Mouse (Mus musculus): ENCODE results near the gene Pigo.

Gene Pigo

DNA sequence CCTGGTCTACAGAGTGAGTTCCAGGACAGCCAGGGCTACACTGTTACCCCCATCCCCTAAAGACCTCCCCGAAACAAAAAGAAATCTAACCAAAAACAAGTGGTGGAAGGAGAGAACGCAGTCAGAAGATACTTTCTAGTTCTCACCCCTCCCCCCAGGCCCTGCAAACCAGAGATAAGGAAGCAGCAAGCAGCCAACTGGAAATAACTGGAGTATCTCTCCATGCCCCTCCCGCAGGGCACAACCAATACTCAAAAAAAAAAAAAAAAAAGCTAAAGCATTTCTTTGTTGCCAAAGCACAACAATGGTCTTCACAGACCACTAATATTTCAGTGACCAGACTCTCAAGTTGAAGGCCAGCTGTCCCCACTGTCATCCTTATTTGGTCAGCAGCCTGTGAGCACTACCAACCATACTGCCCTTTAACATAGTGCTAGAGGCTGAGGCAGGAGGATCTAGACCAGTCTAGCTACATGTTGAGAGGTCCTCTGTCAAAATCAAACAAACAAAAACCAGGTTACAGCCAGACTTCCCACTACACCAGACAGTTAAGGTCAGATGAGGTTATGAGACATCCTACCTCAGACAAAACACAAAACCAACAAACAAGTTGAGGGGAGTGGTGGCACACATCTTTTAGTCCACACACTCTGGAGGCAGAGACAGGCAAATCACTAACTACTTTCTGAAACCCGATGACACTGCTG, 12.4 kb upstream of the Pigo start:
- no peak for DNase-seq (ENCODE audit: low spot score in 2 of 2)

DNA sequence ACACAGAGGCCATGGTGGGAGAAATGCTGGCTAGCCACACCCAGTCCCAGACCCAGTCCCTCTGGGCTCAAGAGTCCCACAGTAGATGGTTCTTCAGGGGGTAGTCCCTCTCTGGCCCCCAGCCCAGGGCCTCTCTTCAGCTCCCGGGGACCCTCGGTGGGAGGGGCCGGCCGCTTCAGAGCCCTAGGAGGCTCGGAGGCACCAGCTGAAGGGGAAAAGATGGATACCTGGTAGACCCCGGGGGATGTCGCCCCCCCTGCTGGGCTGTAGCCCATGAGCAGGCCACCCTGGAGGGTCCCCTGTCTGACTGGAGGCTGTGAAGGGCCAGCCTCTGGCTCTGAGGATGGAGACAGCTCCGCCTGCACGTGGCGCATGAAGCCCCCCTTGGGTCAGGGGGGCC, 10.7 kb upstream of the Pigo start:
- DNase-seq (ENCODE audit: low spot score in 2 of 2) = no peak

DNA sequence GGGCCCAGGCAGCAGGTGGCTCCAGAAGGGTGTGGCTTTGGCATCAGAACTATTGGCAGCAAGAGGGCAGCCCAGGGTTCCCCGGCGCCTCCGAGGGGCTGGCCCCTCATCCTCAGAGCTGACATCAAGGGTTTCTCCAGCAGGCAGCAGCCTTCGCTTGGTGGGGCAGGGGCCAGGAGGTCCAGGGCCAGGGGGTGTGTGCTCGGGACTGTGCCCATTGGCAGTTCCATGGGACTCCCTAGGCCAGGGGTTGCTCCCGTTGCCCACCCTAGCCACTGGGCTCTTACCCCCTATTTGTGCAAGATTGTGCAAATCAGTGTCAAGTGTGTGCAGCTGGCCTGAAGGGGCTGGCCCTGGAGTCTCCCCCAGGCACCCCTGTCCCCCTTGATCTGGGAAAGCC, 10.2 kb upstream of the Pigo start:
- no peak for DNase-seq (ENCODE audit: low spot score in 2 of 2)

DNA sequence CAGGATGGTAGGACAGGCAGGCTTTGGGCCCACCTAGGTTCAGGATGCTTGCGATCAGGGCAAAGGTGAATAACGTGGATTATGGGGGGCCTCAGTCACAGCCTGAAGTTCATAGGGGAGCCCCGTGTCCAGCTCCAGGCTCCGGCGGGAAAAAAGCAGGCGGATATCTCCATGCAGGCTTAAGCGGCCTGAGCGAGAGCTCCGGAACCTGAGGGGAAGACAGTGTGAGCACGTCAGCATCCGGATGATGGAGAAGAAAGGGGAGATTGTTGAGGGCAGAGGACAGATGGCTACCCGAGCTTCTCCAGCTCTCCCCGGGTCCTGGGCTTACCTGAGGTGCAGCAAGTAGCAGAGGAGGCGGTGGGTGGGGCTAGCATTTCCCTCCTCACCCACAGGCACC, 7.9 kb upstream of the Pigo start:
- no peak for DNase-seq (ENCODE audit: low spot score in 2 of 2)

DNA sequence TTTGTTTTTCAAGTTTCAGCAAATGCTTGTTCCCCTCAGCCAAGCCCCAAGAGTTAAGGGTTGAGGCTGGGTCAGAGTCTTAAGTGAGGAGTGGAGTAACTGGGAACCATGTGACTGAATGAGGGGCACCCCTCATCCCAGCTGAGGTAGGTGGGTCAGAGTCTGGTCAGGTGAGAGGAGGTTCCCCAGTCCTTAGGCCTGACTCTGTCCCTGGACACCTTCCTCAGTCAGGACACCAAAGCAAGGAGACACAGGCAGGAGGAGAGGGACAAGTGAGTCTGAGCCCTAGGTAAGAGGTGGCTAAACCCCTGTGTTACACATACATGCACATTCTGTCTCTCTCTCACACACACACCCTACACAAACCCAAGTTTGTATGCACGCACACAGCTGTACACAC, 6.9 kb upstream of the Pigo start:
- no peak for DNase-seq (ENCODE audit: low spot score in 2 of 2)

DNA sequence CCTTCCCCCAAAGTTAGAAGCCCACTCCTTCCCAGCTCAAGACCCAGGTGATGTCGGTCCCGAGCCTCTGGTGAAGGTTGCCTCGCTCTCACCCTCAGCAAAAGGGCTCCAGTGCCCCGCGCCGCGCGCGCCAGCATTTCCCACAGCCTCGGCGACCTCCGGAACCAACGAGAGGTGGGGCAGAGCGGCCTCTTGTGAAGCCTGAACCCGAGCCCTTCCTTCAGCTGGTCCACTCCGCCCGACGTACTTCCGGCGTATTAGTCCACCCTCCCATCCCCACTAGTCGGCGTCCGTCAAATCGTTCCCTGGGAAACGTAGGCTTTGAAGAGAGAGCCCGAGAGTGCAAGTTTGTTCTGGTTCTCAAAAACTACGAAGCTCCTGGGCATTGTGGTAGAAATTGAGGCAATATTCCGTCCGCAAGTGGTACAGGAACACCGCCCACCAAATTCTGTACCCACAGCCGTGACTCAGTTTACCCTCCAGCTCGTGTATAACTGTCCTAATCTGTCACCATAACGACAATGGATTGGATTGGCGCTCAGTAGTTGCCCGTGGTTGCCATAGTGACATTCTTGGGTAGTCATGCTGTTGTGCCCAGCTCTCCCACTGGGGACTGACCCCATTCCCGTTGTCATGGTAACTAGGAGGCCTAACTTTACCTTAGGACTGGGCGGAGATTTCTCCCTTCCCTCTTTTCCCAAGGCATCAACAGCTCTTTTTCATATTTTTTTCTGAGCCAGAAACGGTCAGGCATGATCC, 5.8 kb upstream of the Pigo start, which contains the start of gene Stoml2:
Gene Stoml2 (minus strand): TSS at position 474 of the 759 bp plus-strand sequence.
- peak; percentile 88 to 94 for DNase-seq (ENCODE audit: low spot score in 2 of 2)

DNA sequence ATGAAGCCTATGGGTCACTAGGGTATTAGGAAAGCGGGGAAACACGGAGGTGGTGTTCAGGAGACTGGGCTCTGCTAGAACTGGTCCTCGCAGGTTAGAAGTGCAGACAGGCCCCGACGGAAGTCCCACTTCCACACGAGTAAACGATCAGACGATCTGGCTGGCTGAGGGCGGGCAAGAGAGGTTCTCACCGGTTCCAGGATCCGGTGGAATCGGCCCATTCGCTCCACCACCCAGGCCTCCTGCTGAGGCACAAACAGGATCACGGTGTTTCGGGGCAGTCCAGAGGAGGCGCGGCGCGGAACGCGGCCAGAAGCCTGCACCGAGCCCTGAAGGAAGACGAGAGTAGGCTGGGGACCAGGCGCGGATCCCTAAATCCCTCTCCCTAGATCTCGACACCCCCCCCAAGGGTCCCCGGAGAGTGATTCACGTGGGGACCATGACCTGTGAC, 5.2 kb upstream of the Pigo start:
- DNase-seq (ENCODE audit: low spot score in 2 of 2) = peak in 1 of 2 experiments; percentile 35

DNA sequence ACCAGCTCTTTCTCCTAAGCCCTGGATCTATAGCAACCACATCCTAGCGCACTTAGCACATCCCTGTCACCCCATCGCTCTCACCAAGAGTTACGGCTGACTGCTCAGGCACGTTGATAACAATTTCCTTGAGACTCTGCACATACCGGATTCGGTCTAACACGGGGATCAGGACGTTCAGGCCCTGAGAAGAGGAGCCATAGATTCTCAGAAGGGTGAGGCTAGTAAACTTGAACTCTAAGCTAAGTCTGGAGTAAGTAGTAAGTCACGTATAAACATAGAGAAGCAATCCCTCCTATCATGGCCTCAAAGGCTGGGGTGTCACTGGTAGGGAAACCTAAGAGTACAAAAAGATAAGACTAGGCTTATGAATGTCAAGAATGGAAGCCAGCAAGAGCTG, 4.7 kb upstream of the Pigo start:
- no peak for DNase-seq (ENCODE audit: low spot score in 2 of 2)

DNA sequence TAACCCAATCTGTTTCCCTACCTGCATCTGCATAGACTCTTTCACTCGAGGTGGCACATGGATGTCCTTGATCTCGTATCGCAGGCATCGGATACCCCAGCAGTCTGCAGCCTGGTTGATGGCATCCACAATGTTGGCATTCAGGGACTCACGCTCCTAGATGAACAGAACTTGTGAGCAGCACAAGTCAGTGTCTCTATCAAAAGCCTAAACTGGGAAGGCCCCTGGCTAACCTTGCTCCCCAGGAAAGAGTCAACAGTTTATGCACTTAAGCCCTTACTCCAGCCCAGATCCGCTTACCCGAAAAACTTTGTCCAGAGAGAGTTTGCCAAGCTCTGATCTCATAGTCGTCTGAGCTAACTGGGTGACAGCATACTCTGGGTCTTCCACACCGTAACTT, 4.1 kb upstream of the Pigo start:
- no peak for DNase-seq (ENCODE audit: low spot score in 2 of 2)

DNA sequence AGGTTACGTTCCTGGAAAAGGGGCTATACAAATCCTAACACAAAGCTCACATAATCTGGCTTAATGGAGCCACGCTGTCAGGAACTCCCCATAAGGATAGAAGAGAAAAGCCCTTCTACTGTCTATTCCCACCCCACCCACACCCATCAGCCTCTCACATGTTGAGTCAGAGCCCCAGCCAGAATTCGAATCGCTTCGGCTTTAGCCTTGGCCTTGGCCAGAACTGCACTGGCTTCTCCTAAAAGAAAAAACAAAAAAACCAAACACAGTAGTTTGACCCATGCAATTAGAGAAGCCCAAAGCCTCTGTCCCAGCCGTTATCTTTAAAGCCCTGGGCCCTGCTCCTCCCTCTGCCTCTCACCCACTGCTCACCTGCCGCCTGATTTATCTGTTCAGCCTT, 3.5 kb upstream of the Pigo start:
- DNase-seq (ENCODE audit: low spot score in 2 of 2) = no peak

DNA sequence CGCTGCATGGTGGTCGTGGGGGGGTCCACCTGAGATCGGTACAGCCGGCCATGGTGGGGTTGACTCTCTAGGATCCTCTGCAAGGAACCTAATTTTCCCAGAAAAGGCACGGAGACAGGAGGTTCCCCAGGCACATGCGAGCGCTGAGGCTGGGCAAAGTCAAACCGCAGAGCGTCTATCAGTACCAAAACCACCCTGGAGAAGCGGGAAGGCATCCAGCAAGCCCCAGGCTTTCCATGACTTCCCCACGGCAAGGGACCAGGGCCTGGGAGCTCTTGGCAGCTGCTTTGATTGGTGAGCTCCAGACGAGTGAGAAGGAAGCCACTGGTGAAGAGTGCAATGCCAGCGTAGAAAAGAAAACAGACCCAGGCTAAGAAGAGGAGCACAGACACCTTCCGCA, 946 bp downstream of the Pigo start:
- no peak for DNase-seq (ENCODE audit: low spot score in 2 of 2)

DNA sequence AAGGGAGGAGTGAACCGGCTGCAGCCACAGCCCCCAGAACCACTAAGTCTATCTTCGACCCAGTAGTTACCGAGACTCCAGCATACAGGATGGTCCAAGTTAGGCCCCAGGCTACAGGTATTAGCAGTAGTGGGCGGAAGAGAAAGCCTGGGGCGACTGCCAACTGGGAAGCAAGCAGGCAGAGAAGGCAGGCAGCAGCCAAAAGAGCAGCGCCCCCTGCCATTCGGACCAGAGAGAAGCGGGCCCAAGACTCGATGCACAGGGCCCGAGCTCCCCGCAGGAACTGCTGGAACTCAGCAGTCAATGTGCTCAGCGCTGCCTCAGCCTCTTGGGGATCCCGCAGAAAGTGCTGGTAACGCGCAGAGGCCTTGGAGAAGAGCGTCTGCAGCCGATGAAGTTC, 4.3 kb downstream of the Pigo start:
- no peak for DNase-seq (ENCODE audit: low spot score in 2 of 2)

DNA sequence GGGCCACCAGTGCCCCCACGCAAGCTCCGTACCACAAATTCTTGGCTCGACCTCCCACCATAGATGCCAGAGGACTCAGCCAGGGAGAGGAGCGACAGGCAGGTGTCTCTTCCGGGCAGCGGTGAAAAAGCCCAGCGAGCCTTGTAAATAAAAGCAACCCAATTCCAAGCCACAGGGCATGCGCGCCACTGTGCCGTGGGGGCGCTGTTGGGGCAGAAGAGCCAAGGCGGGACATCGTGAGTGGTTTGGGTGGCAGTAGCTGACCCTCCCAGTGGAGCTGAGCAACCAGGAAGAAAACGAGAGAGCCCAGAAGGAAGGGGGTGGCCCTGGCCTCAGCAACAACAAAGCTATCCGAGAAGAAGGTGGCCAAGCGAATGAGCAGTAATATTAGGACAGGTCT, 4.7 kb downstream of the Pigo start:
- no peak for DNase-seq (ENCODE audit: low spot score in 2 of 2)

DNA sequence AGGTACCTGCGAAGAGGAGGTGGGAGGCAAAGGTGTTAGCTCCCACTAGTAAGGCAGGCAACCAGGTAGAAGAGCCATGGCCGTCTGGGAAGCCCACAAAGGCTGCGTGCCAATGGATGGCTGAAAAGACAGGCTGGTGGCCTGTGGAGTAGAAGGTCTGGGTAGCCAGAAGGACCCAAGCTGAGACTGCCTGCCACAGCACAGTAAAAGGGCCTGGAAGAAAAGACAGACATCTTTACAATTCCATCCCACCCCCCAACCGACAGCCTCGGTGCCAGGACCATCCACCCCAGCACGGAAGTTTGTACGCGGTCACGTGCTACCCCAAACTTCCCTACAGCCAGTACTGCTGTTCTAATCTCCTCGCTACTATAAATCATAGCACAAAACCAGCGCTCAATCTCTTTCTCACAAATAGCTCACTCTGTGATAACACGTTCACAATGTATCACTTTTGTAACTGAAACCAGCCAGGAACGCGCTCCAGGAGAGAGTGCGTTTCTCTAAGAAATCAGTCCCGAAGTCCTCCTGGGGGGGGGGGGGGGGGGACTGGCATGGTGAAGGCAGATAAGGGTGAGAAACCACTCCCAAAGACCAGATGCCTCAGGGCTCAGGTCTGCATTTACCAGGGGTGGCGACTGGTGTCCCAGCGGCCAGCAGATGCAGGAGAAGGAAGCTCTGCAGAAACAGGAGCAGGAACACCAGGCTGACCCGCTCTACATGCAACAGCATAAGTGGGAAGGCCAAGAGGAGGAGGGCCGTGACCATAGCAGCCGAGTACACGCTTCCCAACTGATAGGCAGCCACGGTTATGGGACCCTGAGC, 5.8 kb downstream of the Pigo start:
- no peak for DNase-seq (ENCODE audit: low spot score in 2 of 2)

DNA sequence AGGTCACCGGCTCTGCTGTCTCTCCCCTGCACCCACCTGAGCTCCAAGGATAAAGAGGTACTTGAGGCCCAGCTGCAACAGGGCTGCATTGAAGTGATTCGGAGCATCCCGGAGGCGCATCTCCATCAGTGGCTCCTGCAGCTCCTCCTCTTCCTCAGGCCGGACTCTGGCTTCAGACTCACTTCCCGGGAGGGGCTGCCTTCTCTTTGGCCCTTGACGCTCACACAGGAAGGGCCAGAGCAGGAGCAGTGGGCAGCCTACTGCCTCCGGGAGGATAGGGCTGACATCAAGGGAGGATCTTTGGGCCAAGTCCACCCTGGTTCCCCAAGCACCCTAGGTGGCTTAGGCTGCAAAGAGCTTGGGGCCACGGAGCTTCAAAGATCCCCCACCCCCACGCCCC, 6.4 kb downstream of the Pigo start:
- DNase-seq (ENCODE audit: low spot score in 2 of 2) = no peak

DNA sequence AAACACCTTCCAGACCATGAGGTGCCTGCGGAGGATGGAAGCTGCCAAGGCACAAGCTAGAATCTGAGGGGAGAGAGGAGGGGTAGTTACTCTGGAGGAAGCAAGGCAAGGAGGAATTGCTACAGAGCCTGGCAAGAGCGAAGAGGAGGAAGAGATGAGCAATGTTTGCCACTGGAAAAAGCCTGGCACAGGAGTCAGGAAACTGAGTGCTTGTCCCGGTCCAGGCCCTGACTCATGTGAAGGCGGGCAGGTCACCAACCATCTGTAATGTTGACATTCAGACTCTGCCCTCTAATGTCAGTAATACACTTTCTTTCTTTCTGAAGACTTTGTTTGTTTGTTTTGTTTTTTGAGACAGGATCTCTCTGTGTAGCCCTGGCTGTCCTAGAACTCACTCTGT, 7.5 kb downstream of the Pigo start:
- no peak for DNase-seq (ENCODE audit: low spot score in 2 of 2)

DNA sequence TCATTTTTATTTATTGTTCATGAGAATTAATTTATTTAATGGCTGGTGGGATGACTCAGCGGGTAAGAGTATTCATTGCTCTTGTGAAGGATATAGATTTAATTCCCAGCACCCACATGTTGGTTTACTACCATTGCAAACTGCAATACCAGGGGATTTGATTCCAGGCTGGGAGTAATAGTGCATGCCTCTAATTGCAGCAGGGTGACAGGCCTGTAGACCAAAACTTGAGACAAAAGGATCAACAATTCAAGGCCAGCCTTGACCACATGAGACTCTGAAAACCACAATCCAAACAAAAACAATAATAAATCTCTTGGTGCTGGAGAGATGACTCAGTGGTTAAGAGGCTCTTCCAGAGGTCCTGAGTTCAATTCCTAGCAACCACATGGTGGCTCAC, 13.5 kb downstream of the Pigo start:
- DNase-seq (ENCODE audit: low spot score in 2 of 2) = no peak

DNA sequence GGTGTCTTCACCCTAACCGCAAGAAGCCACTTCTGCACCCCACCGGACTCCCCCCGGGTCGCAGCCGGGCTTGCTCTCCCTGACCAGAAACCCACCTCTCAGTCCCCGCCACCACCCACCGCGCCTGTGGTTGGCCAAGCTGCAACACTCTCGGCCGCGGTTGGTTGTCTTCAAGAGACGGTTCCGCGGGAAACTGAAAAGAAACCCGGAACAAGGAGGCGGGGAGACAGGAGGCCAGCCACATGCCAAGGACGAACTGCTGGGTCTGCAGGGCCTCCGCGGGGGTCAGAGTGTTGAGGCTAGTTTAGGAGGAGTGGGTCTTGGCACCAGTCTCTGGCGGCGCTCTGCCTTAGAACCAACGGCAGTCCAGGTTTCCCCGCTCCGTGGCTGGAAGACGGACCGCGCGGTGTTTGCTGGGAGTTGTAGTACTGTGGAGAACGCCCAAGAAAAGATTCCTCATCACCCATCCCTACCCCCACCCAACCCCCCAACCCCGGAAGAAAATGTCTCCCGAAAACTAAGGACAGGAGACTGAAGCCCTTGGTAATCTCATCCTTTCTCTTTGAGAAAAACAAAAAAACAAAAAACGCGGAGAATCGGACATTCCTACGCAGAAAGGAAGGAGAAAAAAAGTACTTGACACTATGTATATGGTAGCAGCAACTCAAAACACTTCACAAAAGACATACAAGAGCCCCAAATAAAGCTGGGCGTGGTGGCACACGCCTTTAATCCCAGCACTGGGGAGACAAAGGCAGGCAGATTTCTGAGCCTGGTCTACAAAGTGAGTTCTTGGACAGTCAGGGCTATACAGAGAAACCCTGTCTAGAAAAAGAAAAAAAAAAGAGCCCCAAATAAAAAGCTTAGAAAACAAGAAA, 15.2 kb downstream of the Pigo start, which contains the start of gene Fancg:
Gene Fancg (minus strand): TSS at position 346 of the 878 bp plus-strand sequence.
- peak in 1 of 2 experiments; percentile 79 for DNase-seq (ENCODE audit: low spot score in 2 of 2)

DNA sequence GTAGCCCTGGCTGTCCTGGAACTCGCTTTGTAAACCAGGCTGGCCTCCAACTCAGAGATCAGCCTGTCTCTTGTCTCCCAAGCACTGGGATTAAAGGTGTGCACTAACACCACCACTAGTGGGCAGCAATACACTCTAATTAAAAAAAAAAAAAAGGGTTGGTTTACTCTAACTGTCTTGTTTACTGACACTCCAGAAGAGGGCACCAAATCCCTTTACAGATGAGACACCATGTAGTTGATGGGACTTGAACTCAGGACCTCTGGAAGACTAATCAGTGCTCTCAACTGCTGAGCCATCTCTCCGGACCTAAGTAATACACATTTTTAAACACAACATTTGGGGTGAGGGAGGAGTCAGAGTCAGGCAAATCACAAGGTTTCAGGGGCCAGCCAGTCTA, 19.9 kb downstream of the Pigo start:
- DNase-seq (ENCODE audit: low spot score in 2 of 2) = no peak

DNA sequence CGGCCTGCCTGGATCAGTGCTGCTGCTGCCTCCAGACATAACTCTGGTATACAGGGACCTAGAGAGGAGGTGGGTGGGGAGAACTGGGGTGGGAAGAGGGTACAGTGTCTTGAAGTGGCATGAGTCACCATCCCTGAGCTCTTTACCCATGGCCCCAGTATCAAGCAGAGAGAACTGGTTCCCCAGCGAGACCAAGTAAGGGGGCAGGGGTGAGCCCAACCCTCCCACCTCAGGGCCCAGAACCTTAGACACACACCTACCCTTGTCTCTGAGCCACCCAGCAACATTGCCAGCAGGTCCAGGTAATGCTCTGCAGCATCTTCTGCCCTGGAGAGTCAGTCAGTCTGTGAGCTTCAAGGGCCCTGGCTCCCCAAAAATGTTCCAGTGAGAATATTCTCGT, 20.7 kb downstream of the Pigo start:
- DNase-seq (ENCODE audit: low spot score in 2 of 2) = no peak

DNA sequence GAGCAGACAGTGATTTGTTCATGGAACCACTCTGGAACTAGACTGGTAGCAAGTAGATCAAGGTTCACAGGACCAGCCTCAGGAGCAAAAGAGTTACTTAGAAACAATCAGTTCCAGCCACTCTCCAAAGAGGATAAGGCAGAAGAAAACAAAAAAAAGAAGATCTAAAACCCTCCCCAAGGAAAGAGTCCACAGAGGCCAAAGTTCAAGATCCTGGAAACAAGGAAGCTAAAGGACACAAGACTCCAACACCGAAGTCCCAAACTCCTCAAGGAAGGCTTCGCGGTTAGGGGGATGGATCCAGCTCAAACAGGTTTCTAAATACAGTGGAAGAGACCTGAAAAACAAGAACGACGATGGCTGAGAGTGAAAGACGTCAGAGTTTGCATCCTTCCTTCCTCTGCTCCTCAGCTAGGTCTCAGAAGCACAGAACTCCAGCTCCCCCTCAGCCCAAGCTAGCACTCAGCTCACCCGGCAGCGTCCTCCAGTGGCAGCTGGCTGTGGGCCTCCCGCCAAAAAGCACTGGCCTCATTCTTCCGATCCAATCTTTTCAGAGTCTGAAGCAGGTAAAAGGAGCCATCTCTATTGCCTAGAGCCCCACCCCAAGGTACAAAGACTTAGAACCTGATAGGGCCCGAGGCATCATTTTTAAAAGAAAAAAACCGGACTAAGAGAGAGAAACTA, 22.7 kb downstream of the Pigo start:
- no peak for DNase-seq (ENCODE audit: low spot score in 2 of 2)
